Mouse (Mus musculus) left cerebral cortex, adult 9 months (tissue): ENCODE results near the gene Aurkb.
"Not testable (repeated sequence)": the region's sequence is repeated elsewhere in the genome, so short reads cannot be mapped to it uniquely, and the experiment has no call there.

Source experiments
- DNase-seq, 2 experiments: peaks; one replicate each; pipeline ENCODE4 v3.0.0; 2022; ENCODE audit warnings: low spot score in 2 of 2

Aurkb gene

DNA sequence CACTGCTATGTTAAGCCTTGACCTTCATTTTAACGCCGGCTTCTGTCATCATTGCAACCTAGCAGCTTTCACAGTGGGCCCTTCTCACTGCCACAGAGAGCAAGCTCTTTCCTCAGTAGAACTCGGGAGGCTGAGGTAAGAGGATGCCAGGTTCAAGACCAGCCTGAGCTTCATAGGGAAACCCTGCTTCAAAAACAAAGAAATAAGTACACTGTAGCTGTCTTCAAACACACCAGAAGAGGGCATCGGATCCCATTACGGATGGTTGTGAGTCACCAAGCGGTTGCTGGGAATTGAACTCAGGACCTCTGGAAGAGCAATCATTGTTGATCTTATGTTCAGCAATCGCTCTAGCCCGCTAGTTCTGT, 35.4 kb downstream of the Aurkb start:
- DNase-seq: no peak

DNA sequence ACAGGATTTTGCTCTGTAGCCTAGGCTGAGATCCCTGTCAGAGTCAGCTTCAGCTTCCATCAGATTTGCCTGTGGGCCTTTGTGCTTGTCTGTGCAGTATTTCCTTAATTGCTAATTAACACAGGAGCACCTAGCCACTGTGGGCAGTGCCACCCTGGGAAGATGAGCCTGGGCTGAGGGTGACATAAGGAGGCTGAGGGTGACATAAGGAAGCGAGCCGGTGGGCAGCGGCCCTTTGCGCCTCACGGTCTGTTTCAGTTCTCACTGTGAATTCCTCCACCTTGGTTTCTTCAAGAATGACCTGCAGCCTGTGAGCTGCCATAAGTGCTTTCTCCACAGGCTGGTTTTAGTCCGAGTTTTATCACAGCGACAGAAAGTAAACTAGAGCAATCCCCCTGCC, 36.2 kb downstream of the Aurkb start:
- no peak for DNase-seq

DNA sequence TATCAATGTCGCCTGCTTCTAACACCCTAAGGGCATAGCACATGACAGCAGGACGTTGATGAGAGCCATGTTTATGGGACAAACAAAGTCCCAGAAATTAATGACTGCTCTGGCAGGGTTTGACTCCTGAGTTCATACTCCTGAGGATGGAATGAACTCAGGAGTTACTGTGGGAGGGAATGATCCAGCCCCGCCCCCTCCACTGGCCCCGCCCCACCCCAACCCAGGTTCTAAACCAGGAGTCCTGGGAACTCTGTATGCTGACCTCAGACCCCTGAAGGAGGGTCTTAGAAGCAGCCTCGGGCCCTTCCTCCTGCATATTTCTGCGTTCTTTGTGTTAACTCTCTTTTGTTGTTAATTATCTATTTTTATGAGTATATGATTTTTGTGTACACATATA, 40.2 kb downstream of the Aurkb start:
- no peak for DNase-seq

DNA sequence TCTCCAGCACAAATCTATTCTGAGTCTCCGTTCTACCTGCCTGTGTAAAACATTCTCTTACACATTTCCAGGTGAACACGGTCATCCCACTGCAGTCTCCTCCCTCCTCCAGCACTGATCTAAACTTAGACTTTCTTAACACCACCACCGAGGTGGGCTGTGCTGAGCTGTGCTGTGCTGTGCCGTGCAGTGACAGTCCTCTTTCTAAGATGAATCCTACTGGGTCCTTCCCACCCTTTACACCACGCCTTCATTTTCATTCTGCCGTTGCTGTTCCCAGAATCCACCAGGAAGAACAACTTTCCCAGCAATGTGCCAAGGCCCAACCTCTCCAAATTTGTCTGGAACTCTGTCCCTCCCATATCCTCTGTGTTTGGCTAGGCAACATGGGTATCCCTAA, 40.9 kb downstream of the Aurkb start:
- no peak for DNase-seq

DNA sequence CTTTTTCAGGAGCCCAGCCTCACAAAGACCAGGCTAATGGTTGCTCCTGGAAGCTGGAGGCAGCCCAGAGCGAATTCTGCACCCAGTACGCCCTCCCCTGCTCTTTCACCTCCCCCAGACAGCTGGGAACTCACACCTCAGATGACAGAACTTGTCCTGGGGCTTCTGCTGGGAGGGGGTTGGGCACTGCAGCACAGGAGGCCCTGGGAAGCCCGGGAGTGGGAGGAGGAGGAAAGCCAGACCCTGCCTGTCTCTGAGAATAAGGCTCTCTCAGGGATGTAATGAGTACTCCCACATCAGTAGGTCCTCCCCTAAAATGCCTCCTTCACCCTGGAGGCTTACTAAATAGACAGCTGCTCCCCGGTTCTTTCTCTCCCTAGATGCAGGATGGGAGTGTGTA, 41.6 kb downstream of the Aurkb start:
- no peak for DNase-seq

DNA sequence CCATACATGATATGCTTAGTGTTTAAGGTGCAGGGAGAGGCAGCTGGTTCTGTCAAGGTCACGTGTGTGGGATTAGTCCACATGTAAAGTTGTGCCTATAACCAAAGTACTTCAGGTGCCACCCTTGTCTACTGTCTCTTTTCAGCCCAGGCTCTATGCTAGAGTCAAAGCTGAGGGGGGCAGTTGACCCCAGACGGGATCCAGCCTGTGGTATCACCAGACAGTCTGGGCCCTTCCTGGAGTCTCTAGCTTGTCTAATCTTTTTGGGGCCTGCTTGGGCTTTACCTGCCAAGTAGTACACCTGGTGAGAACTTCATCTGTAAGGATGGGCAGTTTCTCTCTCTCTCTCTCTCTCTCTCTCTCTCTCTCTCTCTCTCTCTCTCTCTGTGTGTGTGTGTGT, 42.1 kb downstream of the Aurkb start:
- no peak for DNase-seq

DNA sequence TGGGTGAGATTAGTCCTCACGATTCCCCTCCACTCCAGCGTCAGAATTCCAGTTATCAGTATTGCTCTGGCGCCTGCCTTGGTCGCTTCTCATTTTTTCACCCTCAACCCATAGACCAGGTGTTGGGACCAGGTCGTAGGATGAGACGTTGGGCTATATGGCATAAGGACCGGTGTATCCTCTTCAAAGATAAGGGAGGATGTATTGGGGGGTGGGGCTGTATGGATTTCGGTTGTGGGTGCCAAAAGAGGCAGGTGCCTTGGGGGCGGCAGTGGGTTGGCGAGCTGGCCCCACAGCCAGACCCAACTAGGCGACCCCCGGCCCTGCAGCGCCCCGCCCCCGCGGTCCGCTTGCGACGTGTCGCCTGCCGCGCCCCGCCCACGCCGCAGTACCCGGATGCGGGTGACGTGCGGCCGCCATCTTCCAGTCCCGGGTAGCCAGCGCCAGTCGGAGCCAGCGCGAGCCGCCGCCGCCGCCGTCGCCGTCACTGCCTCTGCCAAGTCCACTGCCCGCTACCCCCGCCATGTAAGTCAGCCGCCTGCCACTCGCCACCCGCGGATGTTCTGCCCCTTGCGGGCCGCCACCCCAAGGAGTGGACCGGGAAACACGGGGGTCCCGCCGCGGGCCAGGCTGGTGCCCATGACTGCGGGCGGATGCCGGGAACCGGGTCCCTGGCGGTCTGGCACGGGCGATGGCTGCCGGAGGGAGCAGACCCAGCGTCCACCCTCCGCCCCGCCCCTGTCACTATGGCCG, 42.8 kb downstream of the Aurkb start, which contains the start of gene Vamp2:
Vamp2 (plus strand) TSS at position 388 of the 753 bp plus-strand sequence.
- peak in 1 of 2 experiments; percentile 93 for DNase-seq

DNA sequence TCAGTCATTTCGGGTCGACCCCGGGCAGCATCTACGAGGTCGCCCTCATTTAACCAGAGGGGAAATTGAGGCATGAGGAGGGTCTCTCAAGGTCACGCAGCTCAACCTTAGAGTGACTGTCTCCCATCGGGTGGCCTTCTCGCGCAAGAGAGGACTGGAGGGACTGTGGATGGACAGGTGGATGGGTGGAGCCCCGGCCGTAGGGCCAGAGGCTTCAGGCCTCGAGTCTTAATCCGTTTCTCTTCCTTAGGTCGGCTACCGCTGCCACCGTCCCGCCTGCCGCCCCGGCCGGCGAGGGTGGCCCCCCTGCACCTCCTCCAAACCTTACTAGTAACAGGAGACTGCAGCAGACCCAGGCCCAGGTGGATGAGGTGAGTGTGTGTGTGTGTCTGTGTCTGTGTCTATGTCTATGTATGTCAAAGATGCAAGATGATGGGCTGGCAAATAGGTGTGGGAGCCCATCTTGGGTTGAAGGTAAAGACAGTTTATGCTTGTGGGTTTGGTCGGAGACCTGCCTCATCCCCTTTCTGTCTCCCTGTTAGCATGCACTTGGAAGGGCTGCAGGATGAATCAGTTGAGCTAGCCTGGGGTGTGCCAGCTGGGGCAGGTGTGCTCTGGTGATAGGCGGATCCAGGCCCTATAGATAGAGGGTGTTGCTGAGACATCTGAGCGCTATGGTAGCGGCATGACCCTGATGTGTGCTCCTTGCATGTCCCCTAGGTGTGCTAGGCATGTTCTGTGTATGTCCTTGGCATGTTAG, 43.6 kb downstream of the Aurkb start:
- no peak for DNase-seq

DNA sequence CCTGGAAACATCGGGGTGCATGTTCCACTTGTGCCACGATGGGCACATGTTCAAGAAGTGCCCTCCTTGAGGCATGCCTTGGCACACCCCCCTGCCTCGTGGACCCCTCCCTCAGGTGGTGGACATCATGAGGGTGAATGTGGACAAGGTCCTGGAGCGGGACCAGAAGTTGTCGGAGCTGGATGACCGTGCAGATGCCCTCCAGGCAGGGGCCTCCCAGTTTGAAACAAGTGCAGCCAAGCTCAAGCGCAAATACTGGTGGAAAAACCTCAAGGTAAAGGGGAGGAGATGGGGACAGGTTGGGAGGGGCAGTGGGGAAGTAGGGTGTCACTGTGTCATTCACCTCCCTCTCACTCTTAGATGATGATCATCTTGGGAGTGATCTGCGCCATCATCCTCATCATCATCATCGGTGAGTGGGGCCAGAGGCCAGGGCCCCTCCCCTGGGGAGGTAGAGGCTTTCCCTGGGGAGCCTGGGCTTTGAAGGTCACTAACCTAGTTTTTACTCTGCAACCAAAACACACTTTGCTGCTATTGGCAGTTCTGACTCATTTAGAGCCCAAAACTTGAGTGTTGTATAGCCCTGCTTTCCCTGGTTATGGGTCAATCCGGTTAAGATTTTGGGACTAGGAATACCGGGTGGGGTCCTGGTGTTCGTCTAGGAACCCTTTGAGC, 44.3 kb downstream of the Aurkb start:
- no peak for DNase-seq

DNA sequence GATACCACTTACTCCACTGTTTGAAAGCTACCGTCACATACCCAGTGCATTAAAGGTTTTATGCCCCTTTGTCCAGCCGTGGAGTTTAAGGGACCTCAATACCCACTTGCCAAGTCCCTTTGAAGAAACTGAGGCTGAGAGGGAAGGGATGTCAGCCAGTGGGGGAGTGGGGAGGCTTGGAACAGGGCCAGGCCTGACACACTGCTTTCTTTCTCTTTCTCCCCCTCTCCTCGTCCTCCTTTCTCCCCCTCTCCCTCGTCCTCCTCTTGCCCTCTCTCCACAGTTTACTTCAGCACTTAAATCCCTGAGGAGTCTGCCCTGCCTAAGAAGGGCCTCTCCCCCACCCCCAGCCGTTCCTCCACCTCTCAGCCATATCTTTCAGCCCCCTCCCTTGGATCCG, 44.9 kb downstream of the Aurkb start:
- DNase-seq: no peak

DNA sequence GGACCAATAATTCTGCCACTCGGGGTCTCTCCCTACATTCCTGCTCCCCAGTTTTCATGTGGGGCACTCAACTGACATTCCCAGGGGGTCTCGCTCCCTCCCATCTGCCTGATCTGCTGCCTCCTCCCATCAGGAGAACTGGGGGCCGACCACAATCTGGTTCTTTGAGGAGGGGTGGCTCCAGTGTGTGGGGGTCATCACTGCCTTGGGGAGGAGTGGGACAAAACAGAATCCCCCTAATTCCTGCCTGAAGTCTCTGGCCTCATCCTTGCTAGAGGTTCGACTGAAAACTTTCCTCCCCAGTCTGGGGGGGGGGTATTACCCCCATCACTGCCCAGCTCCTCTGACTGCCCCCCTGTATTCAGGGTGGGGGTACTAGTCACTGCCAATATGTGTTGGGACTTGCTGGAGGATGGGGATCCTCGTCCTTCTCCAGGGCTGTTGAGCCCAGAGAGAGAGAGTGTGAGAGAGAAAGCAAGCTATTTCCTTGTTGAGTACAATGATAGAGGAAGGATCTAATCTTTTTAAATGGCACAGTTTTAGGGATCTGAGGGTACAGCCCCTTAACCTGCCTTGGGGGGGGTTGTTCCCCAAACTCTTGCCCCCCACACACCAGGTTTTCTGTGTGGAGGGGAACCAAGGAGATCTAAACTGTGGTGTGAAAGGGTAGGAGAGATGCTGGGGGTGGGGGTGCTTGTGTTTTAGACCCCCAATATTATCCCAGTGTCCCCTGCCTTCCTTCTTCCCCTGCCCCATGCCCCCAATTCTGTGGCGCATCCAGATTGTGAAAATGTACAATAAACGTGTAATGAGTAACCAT, 46.3 kb downstream of the Aurkb start:
- no peak for DNase-seq

DNA sequence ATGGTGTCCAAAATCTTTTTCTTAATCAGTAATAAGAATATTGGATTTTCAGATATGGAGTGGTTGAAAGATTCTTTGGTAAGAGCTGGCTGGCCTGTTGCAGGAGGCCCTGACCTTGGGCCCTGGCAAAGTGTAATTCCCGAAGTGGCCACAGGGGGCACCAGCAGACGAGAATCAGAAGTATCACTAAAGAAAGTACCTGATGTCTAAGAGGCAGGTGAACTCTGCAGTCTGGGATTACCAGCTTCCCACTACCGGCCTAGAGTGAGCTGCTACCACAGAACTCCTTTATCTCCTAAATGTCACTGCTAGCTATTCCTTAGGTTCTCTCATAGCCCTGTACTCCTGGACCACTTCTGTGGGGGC, 46.9 kb downstream of the Aurkb start:
- DNase-seq: peak in 1 of 2 experiments; percentile 88

DNA sequence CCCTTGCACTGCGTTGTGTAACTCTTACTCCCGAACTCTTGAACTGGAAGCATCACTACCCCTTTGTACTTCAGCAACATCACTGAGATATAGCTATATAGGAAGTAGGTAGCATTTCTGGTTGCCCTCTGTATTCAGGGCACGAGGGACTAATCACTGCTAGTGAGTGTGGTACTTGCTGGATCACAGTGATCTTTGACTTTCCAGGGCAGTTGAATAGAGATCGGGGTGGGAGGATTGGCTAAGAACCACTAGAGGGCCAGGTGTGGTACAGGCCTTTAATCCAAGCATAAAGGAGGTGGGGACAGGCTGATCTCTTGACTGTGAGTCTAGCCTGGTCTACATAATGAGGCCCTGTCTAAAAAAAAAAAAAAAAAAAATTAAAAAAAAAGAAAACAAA, 47.4 kb downstream of the Aurkb start:
- DNase-seq: no peak

DNA sequence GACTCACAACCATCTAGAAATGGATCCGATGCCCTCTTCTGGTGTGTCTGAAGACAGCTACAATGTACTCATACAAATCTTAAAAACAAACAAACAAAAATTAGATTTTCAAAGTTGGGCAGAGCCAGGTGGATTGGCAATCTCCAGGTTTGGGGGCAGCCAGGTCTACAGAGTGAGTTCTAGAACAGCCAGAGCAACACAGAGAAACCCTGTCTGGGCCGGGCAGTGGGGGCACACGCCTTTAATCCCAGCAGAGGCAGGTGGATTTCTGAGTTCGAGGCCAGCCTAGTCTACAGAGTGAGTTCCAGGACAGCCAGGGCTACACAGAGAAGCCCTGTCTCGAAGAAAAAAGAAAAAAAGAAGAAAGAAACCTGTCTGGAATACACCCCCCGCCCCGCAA, 48.4 kb downstream of the Aurkb start:
- not testable (repeated sequence) for DNase-seq

DNA sequence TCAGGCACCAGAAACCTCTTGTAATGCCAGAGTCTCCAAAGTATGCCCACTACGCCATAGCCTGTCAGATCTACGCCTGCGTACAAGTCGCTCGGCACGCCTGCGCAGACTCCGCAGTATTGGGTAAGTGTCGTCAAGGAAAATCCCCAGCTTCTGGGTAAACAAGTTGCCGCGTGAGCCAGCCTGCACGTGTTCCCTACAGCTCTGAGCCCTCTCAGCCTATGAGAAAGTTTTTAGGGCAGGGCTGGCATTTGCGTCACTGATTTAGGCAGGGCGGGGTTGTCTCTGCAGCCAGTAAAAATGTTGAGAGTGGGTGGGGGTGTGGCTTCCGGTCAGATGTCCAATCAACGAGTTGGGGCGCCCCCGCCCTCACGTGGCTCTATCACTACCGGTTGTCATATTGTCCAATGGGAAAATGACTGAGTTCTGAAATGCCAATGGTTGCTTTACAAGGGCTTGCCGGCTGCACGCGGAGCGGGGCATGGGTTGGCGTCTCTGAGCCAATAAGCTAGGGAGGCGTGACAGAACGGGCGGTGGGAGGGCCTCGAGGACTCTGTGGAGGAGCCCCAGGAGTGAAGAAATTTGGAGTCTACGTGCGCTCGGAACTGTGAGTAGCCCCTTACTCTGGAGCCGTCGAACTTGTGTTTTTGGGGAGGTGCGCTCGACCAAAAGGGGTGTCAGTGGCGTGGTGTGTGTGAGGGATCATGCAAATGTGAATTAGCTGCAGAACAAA, 49.4 kb downstream of the Aurkb start, which contains the start of gene Per1:
Per1 (plus strand) TSS at position 521 of the 733 bp plus-strand sequence.
- peak; percentile 100 for DNase-seq

DNA sequence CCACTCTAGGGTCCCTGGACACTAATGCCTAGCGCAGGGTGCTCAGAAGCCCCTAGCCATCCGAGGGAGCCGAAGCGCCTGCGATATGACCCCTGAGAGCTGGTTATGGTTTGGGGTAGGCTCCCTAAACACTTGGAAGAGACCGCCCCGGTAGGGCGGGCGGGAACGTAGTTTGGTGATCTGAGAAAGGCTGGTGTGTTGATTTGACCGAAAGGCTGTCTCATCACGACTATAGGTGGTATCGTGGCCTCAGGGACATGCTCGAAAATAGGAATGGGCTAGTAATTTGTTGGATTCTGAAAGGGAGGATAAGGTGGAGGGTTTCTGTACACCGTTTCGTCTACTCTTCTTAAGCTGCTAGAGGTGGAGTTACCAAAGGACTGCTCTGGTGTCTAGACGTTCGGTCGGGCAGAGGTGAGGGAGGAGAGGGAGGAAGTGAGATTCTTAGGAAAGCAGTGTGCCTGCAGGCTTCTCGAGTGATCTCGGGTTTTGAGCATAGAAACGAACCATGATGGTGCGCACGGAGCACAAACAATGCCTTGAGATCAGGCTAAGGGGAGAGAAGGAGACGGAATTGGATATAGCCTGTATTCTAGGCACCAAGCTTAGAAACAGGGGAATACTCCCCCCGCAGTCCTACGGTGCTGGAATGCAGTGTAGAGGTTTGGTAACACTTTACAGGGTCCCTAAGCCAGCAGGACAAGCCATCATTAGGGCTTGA, 50.2 kb downstream of the Aurkb start:
- DNase-seq: no peak

DNA sequence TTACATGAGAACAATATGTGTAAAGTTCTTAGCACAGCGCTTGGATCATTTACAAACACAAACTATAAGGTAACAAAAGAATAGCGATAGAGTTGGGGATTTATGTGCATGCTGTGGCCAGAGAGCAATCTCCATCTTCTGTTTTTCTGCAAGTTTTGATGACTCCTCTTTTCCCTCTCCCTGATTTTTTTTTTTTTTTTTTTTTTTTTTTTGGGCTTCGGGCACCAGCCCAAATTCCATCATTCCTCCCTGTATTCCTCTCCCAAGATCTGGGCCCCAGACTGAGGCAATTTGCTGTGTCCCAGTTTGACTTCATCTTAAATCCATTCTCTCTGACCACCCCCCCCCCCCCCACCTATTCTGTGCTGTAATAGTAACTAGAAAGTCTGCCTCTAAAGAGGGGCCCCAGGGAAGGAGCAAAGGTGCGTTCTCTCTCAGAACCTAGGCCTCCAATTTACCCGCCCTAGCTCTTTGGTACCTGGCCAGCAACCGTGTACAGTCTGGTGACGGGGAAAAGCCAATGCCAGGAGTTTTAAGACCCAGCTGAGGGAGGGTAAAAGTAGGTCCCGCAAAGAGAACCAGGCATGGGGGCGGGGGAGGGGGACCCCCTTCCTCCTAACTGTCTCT, 51.0 kb downstream of the Aurkb start:
- no peak for DNase-seq

DNA sequence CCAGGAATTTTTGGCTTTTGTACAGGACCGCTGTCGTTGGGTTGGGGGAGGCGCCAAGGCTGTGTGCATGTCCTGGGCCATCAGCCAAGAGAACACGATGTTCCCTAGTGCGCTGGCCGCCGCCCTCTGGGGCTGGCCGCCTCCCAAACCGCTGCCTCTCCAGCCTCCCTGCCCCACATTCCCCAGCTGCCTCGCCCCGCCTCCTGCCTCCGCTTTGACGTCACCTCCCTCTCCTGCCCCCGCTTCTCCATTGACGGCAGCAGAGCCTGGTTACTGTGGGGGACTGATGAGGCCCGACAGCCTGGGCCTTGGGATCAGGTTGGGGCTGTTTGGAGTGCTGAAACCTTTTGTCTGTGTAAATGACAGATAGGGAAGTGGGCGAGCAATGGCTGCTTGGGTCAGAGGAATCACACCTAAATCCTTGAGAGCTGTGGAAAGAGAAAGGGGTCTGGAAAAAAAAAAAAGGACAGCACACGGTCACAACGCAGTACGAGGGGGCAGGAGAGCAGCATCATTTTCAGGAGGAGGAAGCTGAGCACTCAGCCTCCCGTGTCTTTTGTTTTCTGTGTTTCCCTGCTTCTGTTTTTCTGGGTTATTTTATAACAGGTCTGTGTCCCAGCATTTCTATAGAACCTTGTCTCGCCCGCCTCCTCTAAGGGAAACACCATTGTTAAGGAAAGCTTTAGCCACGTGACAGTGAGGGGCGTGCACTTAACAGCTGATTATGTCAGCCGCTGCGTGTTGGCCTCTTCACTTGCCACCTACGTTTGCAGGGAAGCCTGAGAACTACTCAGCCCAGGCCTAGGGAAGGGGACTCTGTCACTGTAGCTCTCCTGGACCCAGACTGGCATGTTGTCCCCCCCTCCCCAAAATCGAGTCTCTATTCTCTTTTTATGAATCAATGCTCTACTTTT, 51.8 kb downstream of the Aurkb start:
- DNase-seq: peak; percentile 93 to 98
